Comparison of ENCODE assay signal across 8 mouse cellular contexts in genomic region chr11:58953351-58954169, GRCm38 (mm10). TPM values are rescaled to one million over a fixed set of nuclear protein-coding genes. Genes with fewer than 3 reads are reported as not detected.
A peak's percentile ranks its signal among the peaks of the same experiment; 100 is the strongest.
DNase-seq lines count a peak whose midpoint lies in the region; ATAC-seq and TF ChIP-seq lines count a peak whose summit lies in the region.

No protein-coding gene starts in this region.

- H3K4me2 ChIP-seq in hindbrain, embryonic 11.5 days (replicated peaks; ENCODE audit: low read depth, low read length): peak overlapping the region; percentile 96
- H3K4me2 ChIP-seq in stomach, embryonic 15.5 days: peak overlapping the region; percentile 95

- H3K36me3 ChIP-seq in hindbrain, embryonic 11.5 days (ENCODE audit: control insufficient read depth, insufficient read depth, low read length): no peaks in the 10 kb centered on the region
- peaks cover 8% of the 10 kb centered on the region; the same call in 1 of the 2 replicates for H3K36me3 ChIP-seq in stomach, embryonic 15.5 days

- peak overlapping the region; percentile 89 for H3K27ac ChIP-seq in cortical plate, adult 2 months (ENCODE audit: insufficient read depth, low read length)
- peak overlapping the region; percentile 99 for H3K27ac ChIP-seq in hindbrain, embryonic 11.5 days (ENCODE audit: low read depth, low read length)
- peak overlapping the region; percentile 100 for H3K27ac ChIP-seq in stomach, embryonic 15.5 days

- peak; percentile 45; the same call in 1 of the 2 replicates for ATAC-seq in hindbrain, embryonic 11.5 days (ENCODE audit: low FRiP score)
- ATAC-seq in stomach, embryonic 15.5 days (ENCODE audit: insufficient read depth, low FRiP score, low read depth): peak; percentile 8; the same call in 1 of the 2 replicates

- WGBS in hindbrain, embryonic 11.5 days: under 1% methylated on average over 33 of the region's 33 CpGs
- WGBS in stomach, embryonic 15.5 days: under 1% methylated on average over 33 of the region's 33 CpGs

- DNase-seq in cerebellum, postnatal 10 days: peak; percentile 71 to 76
- DNase-seq in cerebellum, adult 9-11 months: no peak
- DNase-seq in 416B (ENCODE audit: low read depth): peak; percentile 72
- DNase-seq in hindbrain, embryonic 11.5 days (ENCODE audit: low spot score): peak; percentile 78
- peak; percentile 25 for DNase-seq in lung, postnatal 14 days
- no peak for DNase-seq in right cerebral cortex, adult 18-20 months

- H3K9me3 ChIP-seq in hindbrain, embryonic 11.5 days (ENCODE audit: control insufficient read depth, low read length): no peaks in the 10 kb centered on the region
- no peaks in the 10 kb centered on the region for H3K9me3 ChIP-seq in stomach, embryonic 15.5 days

- peak overlapping the region; percentile 84 for H3K9ac ChIP-seq in hindbrain, embryonic 11.5 days (ENCODE audit: low read depth, low read length)
- H3K9ac ChIP-seq in stomach, embryonic 15.5 days: peak overlapping the region; percentile 54

- peak overlapping the region; percentile 76 for H3K4me3 ChIP-seq in cortical plate, adult 2 months (ENCODE audit: insufficient read depth, low read length)
- H3K4me3 ChIP-seq in hindbrain, embryonic 11.5 days (ENCODE audit: low read depth, low read length): peak overlapping the region; percentile 67
- peak overlapping the region; percentile 60 for H3K4me3 ChIP-seq in stomach, embryonic 15.5 days (replicated peaks)

- H3K27me3 ChIP-seq in hindbrain, embryonic 11.5 days (ENCODE audit: control insufficient read depth, insufficient read depth, low read length): no peaks in the 10 kb centered on the region
- no peaks in the 10 kb centered on the region for H3K27me3 ChIP-seq in stomach, embryonic 15.5 days (replicated peaks)

- TF ChIP-seq POLR2A in cortical plate, adult 2 months (IDR thresholded peaks at IDR 0.05; ENCODE audit: extremely low read depth, insufficient read depth, low read length): no peak

- no peak for TF ChIP-seq CTCF in cortical plate, adult 2 months (IDR thresholded peaks at IDR 0.05; ENCODE audit: extremely low read depth, insufficient read depth, low read length)

- H3K4me1 ChIP-seq in cortical plate, adult 2 months (ENCODE audit: control insufficient read depth, insufficient read depth, low read length): no peaks in the 10 kb centered on the region
- H3K4me1 ChIP-seq in hindbrain, embryonic 11.5 days (replicated peaks; ENCODE audit: control insufficient read depth, insufficient read depth, low read length): peaks cover 5% of the 10 kb centered on the region
- H3K4me1 ChIP-seq in stomach, embryonic 15.5 days: peaks cover 27% of the 10 kb centered on the region

RNA-seq across cellular contexts. Expression of gene Hist3h2a, which starts 0.9 kb away (rescaled TPM):
- 40.1 and 42.8 TPM in 2 replicates for polyA plus RNA-seq in cortical plate, adult 2 months (2012; rRNA removed)
- 71.2 and 75.2 TPM in 2 replicates for polyA plus RNA-seq in hindbrain, embryonic 11.5 days (2014; fragmentation: Nextera tagmentation; extraction: Ambion mirVana)
- polyA plus RNA-seq in stomach, embryonic 15.5 days (2015; fragmentation: Nextera tagmentation; extraction: Ambion mirVana): 29.6 and 32.2 TPM in 2 replicates

RNA-seq across cellular contexts. Expression of gene Trim17, which starts 0.9 kb away (rescaled TPM):
- 6.6 and 7.4 TPM in 2 replicates for polyA plus RNA-seq in cortical plate, adult 2 months (2012; rRNA removed)
- 0.36 and 0.73 TPM in 2 replicates for polyA plus RNA-seq in hindbrain, embryonic 11.5 days (2014; fragmentation: Nextera tagmentation; extraction: Ambion mirVana)
- 0.19 and 0.28 TPM in 2 replicates for polyA plus RNA-seq in stomach, embryonic 15.5 days (2015; fragmentation: Nextera tagmentation; extraction: Ambion mirVana)

RNA-seq across cellular contexts. Expression of gene Hist3h2ba, which starts 4.8 kb away (rescaled TPM):
- polyA plus RNA-seq in cortical plate, adult 2 months (2012; rRNA removed): 101 and 112 TPM in 2 replicates
- 108 and 114 TPM in 2 replicates for polyA plus RNA-seq in hindbrain, embryonic 11.5 days (2014; fragmentation: Nextera tagmentation; extraction: Ambion mirVana)
- polyA plus RNA-seq in stomach, embryonic 15.5 days (2015; fragmentation: Nextera tagmentation; extraction: Ambion mirVana): 42.0 and 45.8 TPM in 2 replicates

RNA-seq across cellular contexts. Expression of gene Rnf187, which starts 14.8 kb away (rescaled TPM):
- polyA plus RNA-seq in cortical plate, adult 2 months (2012; rRNA removed): 567 and 588 TPM in 2 replicates
- 395 and 419 TPM in 2 replicates for polyA plus RNA-seq in hindbrain, embryonic 11.5 days (2014; fragmentation: Nextera tagmentation; extraction: Ambion mirVana)
- polyA plus RNA-seq in stomach, embryonic 15.5 days (2015; fragmentation: Nextera tagmentation; extraction: Ambion mirVana): 229 and 235 TPM in 2 replicates

RNA-seq across cellular contexts. Expression of gene Trim11, which starts 24.3 kb away (rescaled TPM):
- polyA plus RNA-seq in cortical plate, adult 2 months (2012; rRNA removed): 25.9 and 26.7 TPM in 2 replicates
- polyA plus RNA-seq in hindbrain, embryonic 11.5 days (2014; fragmentation: Nextera tagmentation; extraction: Ambion mirVana): 15.7 and 18.2 TPM in 2 replicates
- 17.9 and 19.1 TPM in 2 replicates for polyA plus RNA-seq in stomach, embryonic 15.5 days (2015; fragmentation: Nextera tagmentation; extraction: Ambion mirVana)

Comparison
In these comparisons a context has a peak if more than half of its experiments do, and no peak if none do; other contexts are left out.
1. DNase-seq: peak in cerebellum, postnatal 10 days (2 of 2), 416B (single experiment), hindbrain, embryonic 11.5 days (single experiment) and lung, postnatal 14 days (single experiment); none in cerebellum, adult 9-11 months (single experiment) and right cerebral cortex, adult 18-20 months (single experiment).
2. Peak in every context shown above with its lines, with median percentiles within 50 percentile points of each other: H3K27ac ChIP-seq and H3K4me3 ChIP-seq.